Mouse (Mus musculus) cerebellum, adult 11-12 months (tissue): Measurements from ENCODE around the gene Midn.

Experiments
- DNase-seq: peaks from one replicate; pipeline ENCODE4 v3.0.0; 2022

Midn gene

DNA sequence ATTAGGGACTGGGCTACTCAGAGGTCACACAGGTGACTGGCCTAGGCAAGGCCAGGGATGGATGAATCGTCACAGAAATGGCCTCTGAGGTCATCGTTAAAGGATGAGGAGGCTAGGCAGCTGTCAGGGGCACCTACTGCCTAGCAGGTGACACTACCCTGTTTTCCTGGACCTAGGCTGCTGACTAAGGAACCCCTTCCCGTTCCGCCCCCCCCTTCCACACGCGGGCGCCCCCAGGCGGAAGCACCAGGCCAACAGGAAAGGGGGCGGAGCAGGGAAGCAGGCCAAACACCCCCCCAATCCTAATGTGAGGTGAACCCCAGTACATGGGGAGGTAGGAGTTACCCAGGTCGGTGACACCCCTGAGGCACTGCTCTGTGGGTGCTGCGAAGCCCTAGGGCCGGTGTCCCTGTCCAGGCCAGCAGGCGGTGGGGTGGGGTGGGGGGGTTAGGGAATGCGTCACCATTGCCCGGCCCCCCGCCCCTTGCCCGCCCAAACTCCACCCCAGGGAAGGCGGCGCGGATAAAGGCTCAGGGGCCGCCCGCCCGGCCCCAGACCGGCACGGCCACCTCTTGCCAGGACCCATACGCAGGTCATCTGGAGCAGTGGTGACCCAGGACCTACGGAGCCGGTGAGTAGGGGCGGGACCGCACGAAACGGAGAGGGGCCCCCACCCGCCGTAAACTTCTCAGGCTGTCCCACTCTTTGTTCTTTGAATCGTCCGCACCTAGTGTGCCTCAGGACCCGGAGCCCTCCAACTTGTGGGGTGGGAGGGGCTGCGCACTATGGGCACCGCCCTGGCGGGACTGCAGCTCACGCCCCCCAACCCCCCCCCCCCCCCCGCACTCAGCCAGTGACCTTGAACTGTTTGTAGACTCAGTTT, at the start of gene Midn:
Midn (plus strand) TSS at position 554 of the 883 bp plus-strand sequence.
- peak; percentile 85 for DNase-seq

DNA sequence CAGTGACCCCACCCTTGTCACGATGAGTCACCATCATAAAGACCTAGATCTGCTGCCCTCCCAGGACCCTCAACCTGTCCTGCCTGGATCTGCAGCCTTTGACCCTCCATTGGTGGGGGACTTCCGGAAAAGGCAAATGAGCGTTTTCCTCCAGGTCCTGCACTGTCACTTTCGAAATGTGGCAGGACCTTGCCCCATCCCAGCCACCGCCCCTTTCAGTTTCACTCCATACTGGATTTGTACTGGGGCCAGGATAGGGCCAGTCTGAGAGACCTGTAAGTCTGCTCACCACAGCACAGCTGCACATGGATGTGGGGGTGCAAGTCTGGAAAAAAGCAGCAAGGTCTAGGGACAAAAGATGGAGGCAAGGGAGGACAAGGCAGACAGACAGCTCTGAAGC, 49.4 kb upstream of the Midn start:
- DNase-seq: no peak

DNA sequence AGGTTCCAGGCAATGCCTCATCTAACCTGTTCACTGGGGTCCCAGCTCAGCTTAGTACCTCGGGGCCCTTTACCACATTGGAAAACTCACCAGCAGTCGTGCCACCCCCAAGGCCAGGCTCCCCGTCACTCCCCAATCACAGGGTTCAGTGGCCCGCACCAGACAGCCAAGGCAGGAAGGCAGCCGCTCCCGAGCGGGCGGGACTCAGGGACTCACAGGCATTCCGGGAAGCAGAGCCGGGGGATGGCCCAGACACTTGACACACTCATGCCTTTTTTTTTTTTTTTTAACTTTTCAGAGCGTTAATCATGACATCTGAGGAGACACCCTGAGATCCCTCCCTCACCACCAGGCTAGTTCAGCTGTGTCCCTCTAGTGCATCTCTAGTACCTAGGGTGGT, 47.1 kb upstream of the Midn start:
- no peak for DNase-seq

DNA sequence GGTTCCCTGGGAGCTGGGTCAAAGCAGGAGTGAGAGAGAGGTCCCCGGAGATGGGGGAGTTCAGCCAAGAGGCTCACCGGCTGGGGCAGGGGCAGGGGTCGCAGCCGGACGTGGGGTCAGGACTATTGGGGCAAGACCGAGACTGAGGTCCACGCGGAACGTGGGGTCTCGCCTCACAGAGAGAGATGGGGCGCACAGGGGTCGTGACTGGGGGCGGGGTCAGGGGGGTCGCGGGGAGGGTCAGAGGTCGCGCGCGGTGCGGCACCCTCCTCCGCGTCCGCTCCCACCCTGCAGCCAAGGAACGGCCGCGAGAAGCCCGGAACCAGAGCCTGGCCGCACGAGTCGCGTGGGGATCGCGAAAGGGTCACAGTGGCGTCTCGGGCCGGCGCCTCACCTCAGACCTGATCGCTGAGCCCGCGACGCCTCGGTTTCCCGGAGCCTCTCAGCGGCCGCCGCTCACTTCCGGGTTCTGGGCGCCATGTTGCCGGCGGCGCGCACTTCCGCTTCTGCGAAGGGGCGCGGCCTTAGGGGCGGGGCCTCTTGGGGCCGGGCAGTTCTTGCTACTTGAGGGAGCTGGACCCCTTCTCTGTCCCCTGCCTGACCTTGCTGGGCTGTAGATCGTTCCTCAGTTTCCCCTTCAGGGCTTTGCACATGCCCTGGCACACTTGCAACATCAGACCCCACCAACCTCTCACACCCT, 45.7 kb upstream of the Midn start:
- DNase-seq: peak; percentile 84

DNA sequence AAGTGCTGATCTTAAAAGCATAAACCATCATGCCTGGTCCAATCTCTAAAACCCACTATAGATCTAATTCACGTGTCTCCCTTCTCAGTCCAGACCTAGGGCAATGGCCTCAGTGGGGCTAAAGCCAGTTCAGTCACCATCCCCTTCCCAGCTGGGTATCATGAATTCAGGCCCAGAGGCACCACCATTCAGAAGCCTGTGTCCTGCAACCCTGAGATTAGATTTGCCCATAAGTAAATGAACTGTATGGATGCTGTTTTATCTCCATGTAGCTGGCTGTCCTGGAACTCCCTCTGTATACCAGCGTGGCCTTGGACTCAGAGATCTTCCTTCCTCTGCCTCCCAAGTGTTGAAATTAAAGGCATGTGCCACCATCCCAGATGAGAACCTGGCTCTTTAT, 45.0 kb upstream of the Midn start:
- DNase-seq: no peak

DNA sequence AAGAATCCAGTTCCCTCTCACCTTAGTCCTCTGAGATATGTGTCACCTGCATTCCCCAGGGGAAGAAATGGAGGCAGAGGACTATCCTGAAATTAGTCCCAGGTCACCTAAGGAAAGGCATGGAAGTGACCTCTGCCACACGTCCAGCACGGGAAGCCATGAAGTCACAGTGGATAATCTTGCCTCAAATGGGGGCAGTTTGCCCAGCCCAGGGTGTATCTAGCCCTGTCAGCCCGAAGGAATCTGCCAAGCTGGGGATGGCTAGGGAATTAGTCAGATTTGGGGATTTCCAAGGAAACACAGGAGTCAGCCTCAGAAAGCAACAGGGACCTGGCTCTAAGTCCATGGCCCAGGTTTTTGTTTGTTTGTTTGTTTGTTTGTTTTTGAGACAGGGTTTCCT, 43.9 kb upstream of the Midn start:
- DNase-seq: no peak

DNA sequence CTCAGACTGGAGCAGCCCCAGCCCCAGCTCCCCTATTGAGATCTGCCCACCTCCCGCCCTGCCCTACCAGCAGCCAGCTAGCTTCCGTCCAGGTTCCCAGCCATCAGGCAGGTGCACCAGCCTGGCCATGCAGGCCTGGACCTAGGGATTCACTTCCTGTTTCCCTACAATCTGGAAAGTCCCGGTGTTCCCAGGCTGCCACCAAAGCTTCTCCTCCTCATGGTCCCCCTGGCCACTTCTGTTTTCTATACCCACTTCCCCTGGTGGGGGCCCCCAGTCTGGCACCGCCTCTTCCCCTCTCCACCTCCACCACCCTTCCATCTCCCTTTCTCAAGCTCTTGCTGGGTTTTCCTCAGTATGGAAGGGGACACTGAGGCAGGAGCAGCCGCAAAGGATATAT, 42.6 kb upstream of the Midn start, which contains the start of gene Sbno2:
Sbno2 (minus strand) TSS at position 112 of the 400 bp plus-strand sequence.
- DNase-seq: no peak

DNA sequence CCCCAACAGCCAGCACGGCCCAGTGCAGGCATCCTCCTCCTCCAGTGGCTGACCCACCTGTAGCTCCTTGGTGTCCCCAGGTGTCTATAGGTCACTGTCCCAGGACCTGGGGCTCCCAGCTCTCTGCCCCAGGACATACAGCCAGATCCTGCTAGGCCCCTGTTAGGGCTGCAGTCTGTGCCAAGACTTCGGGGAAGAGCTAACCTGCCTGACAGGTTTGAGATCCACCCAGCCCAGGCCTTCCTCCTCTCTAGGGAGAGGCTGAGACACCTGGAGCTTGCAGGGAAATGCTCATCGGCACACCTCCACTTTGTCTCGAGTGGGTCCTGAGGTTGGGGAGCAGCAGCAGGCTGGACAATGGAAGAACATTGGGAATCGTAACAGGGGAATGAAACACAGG, 42.1 kb upstream of the Midn start:
- DNase-seq: peak; percentile 33

DNA sequence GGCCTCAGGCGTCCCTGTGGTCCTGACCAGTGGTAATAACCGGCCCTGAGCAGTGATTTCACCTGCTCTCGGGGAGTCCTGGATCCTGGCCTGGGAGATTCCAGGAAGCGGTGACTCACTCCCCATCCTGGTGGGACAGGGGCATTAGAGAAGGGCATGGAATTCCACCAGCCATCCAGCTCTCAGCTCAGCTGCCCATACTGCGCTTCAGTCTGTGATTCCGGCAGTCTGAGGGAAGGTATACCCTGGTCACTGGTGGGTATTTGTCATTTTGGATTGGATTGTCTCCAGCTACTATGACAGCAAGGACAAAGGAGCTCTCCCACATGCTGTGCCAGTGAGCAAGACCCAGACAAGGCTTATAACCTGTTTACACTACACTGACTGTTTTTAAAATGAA, 40.4 kb upstream of the Midn start:
- no peak for DNase-seq

DNA sequence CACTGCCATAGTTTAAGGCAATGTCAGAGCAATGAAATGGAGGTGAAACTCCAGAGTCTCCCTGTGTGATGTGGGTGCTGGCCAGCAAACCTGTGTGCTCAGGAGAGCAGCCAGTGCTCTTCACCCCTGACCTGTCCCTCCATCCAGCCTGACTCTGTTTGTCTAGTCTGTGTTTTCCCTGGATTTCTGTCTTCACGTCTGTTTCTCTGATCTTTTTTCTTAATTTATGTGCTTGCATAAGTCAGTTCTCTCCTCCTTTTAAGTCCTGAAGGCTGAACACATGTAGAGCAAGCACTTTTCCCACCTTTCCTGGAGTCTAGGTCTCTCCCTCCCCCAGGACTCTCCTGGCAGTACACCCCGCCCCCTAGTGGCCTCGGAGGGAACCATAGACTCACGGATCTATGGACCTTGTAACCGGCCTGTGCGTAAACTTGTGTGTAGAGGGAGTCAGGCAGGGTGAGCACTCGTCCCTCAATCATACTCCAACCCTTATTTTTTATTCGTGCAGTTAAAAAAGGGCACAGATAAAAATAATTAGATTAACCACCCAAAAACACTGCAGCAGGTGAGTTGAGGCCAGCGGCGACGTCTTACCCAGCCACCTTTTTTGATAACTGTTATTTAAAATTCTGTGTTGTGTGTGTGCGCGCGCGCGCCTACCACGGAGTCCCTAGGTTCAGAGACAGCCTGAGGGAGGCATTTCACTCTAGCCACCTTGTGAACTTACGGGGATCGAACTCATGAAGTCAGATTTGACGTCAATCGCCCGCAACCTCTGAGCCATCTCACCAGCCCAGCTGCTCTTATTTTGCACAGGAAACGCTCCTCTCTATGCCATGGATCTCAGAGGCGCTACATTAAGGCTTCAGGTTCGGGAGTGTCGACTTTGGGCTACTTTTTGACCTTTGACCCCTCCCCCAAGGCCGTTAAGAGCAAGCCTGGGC, 33.5 kb upstream of the Midn start:
- DNase-seq: peak; percentile 89

DNA sequence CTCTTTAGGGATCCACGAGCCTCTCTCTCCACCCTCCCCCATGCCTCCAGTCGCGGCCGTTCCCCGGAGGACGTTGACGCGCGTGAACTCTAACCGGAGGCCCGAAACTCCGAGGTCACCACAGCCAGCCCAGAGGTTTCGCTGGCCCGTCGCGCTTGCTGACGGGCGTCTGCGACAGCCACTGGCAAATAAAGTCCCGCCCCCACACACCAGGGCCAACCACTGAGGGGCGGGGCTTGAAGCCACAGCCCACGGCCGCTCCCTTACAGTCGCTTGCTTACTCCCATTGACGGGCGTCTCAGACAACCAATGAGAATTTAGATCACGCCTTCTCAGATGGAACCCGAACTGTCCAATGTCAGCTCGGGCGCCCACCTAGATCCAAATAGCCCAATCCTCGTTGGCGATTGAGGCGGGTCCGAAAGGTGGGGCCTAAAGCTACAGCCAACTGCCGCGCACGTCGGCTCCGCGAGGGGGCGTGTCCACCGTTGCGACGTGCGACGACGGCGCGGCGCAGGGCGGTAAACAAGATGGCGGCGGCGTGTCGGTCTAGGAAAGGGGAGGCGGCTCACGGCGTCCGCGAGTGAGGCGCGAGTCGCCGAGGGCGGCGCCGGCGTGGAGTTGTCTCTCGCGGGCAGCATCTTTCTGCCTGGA, 32.7 kb upstream of the Midn start, which contains the start of gene Stk11:
Stk11 (plus strand) TSS at position 514 of the 654 bp plus-strand sequence.
- peak; percentile 100 for DNase-seq

DNA sequence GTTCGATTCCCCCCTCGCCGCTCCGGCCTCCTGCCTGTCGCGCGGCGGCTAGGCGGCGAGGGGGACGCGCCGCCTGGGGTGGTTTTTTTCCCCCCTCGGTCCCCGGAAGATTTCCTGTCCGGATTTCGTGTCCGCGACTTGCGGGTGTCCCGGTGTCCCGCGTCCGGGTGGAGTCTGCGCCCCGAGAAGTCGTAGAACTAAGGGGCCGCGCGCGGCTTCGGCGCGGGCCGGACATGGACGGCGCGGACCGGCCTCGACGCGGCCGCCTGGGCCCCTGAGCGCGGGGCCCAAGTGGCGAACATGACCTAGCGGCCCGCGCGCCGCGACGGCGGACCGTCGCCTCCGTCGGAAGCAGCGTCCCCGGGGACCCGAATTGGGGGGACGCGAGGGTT, 32.1 kb upstream of the Midn start:
- no peak for DNase-seq

DNA sequence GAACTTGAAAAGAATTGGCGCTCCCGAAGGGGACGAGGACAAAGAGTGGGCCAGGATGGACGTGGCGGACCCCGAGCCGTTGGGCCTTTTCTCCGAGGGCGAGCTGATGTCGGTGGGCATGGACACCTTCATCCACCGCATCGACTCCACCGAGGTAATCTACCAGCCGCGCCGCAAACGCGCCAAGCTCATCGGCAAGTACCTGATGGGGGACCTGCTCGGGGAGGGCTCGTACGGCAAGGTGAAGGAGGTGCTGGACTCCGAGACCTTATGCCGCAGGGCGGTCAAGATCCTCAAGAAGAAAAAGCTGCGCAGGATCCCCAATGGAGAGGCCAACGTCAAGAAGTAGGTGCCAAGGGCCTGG, 31.5 kb upstream of the Midn start:
- peak; percentile 65 for DNase-seq

DNA sequence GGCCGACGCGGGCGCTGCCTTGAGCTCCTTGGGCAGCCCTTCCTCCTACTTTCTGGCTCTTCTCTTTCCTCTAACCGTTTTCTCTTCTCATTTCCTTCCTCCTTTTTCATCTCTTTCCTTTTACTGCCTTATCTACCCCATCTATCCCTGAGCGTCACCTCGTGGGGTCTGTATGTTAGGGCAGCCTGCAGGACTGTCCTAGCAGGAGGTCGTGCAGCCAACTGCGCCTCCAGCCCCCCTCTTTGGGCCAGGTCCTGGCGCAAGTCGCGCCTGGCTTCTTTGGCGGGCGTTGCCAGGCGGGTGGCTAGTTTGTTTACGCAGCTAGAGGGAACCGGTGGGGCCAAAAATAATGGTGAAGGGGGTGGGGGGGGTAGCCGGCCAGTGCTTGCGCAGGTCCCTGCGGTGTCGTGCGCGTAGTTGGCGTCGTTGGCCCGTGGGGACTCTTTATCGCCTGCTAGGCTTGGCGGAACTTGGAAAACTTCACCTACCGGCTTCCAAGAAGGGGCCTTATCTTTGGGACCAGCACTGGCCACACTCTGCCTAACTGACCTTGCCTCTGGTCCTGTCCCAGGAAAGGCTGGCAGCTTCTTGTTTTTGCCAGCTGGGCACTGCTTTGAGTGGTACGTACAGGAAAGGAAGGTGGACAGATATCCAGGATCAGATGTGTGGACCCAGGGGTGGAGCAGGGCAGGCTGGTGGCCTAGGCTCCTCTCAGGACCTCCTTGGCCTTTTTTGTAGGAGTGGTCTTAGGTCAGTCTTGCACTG, 31.0 kb upstream of the Midn start:
- peak; percentile 68 for DNase-seq

DNA sequence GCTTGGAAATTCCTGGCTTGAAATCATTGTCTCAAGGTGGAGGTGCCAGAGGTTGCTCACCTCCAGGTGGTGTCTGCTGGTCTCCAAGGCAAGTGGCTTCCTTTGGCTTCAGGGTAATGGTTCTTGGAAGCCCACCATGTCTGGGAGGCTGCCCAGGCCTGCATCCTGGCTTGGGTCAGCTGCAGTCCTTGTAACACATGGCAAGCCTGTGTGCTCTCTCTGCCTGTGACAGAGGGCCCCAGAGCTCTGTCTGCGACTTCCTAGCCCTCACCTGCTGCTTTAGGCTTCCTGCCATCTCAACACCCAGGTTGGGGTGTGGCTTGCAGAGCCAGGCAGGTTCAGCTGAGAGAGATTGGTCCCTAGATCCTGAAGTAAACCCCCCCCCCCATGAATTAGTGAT, 30.3 kb upstream of the Midn start:
- peak; percentile 79 for DNase-seq

DNA sequence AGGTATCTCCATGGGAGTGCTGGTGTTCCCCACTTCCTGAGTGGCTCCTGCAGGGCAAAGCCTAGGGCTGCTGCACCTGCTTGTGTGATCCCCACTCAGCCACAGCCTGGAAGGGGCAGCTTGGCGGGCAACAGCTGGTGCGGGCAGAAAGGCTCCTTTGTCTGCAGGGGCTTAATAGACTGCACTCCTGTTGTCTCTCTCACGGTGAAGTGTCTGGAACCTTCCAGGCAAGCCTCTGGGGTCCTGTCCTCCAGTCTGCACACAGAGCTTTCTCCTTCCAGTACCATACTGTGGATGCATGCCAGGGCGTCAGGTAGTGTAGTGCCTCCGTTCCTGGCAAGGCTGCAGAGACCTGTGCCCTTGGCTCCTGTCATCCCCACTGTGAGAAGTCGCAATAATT, 29.5 kb upstream of the Midn start:
- DNase-seq: peak; percentile 67

DNA sequence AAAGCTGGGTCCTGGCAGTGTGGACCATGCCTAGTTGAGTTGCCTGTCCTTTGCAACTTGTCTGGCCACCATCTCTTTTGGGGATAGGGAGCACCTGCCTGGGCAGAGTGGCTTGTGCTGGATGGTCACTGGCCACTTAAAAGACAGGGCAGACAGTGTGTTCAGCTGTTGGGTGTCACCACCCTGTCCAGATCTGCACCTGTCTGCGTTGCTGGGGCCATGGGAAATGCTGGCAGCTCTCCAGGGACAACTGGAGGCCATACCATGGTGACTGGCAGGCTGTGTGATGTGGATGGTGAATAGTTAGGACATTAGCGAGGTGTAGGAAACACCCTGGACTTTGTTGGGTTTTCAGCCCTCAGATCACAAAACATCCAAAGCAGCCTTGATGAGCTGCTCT, 27.9 kb upstream of the Midn start:
- DNase-seq: peak; percentile 53

DNA sequence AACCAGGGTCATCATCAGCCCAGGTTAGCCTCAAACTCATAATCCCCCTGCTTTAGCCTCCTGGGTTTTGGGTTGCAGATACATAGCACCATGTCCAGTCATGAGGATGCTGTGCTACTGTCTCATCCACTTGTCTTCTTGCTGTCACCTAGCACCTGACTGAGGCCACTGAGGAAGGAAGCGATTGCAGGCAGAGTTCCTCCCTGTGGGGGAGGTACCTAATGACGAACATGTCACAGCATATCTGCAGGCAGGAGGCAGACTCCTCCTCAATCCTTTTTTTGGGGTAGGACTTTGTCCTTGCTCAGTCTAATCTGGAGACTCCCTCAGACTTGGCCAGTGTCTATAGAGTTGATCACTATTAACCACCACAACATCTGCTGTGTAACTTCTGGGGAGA, 26.4 kb upstream of the Midn start:
- DNase-seq: no peak

DNA sequence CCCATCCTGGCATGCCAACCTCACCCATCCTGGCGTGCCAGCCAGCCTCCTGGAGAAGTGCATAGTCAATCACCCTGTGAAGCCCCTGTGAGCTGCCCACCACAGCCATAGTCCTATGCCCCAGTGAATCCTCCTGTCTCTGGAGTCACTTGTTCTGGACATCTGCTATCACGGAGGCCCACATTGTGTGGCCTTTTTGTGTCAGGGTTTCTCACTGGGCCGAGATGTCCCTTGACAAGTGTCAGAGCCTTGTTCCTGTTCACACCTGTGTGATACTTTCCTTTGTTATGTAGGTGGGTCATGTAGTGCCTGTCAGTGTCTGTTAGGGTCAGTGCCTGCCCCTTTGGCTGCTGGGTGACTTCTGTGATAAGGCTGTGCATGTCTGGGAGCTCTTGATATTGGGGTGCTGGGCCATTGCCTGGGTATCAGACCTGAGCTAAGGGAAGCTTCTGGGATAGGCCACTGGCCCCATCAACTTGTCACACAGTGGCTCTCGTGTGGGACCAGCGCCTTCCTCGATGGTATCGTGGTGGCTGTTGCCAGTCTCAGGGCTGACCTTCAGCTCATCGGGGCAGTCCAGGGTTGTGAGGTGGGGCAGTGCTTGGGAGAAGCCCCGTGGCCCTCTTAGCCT, 24.0 kb upstream of the Midn start:
- no peak for DNase-seq

DNA sequence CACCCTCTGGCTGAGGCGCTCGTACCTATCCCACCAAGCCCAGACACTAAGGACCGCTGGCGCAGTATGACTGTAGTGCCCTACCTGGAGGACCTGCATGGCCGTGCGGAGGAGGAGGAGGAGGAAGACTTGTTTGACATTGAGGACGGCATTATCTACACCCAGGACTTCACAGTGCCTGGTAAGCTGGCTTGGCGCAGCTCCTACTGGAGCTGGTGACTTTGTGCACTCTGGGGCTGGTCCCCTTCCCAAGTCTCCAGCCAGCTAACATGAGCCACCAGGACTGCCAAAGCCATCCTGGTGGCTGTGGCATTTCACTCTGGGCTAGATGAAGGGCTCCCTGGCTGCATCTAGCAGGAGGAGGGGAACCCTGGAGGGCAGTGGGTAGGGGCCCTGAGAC, 20.2 kb upstream of the Midn start:
- DNase-seq: no peak

DNA sequence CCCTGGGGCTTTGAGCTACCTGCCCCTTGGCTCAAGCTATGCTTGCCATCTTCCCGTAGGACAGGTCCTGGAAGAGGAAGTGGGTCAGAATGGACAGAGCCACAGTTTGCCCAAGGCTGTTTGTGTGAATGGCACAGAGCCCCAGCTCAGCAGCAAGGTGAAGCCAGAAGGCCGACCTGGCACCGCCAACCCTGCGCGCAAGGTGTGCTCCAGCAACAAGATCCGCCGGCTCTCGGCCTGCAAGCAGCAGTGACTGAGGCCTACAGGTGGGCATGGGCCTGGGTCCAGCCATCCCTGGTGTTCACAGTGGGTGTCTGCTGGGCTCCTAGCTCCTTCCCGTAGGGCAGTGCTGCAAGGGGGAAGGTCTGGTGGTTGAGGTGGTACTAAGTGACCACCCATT, 18.2 kb upstream of the Midn start:
- peak; percentile 88 for DNase-seq
